Mouse (Mus musculus): ENCODE measurements at regions not wholly inside any gene's neighbourhood (a gene's known extent, or its start where the extent isn't known, plus 50 kb on each side); places are given as distances from the start of the nearest gene placed in this dataset.

- TF ChIP-seq CTCF (IDR thresholded peaks at IDR 0.05; ENCODE audit: low read depth), result no peak
- no peak for TF ChIP-seq EP300 (IDR thresholded peaks at IDR 0.05; ENCODE audit: low read depth)
- Histone ChIP-seq H3K9ac (replicated peaks) (no peak overlapping the region), H3K4me2 (ENCODE audit: low read depth, low read length) (no peak overlapping the region), H3K27me3 (ENCODE audit: insufficient read depth, low read length) (no peaks in the 10 kb centered on the region), H3K9me3 (ENCODE audit: low read length) (no peaks in the 10 kb centered on the region), H3K4me3 (ENCODE audit: low read depth, low read length) (no peak overlapping the region), H3K27ac (ENCODE audit: low read depth) (no peak overlapping the region), H3K4me1 (ENCODE audit: insufficient read depth) (no peaks in the 10 kb centered on the region), H3K36me3 (replicated peaks; ENCODE audit: insufficient read depth, low read length) (no peaks in the 10 kb centered on the region)
- ATAC-seq (no peak), DNase-seq (no peak)
- 44% methylated on average over 6 of the region's 6 CpGs for WGBS (ENCODE audit: insufficient replicate concordance)
These were observed 252.5 kb downstream of the Slc4a3 start for GRCm38 (mm10) chr1:75798375-75799099.

GRCm38 (mm10) chr1:75804473-75804872 is 258.4 kb downstream of the Slc4a3 start:
- ATAC-seq (no peak), DNase-seq (no peak)
- TF ChIP-seq CTCF (IDR thresholded peaks at IDR 0.05; ENCODE audit: low read depth), result no peak
- no peak for TF ChIP-seq EP300 (IDR thresholded peaks at IDR 0.05; ENCODE audit: low read depth)
- no peak overlapping the region for H3K27ac ChIP-seq (ENCODE audit: low read depth)
- H3K9ac ChIP-seq (replicated peaks), result no peak overlapping the region
- no peaks in the 10 kb centered on the region for H3K9me3 ChIP-seq (ENCODE audit: low read length)
- H3K36me3 ChIP-seq (replicated peaks; ENCODE audit: insufficient read depth, low read length), result no peaks in the 10 kb centered on the region
- no peaks in the 10 kb centered on the region for H3K27me3 ChIP-seq (ENCODE audit: insufficient read depth, low read length)
- H3K4me2 ChIP-seq (ENCODE audit: low read depth, low read length), result no peak overlapping the region
- no peak overlapping the region for H3K4me3 ChIP-seq (ENCODE audit: low read depth, low read length)
- no peaks in the 10 kb centered on the region for H3K4me1 ChIP-seq (ENCODE audit: insufficient read depth)
- WGBS (ENCODE audit: insufficient replicate concordance), result 43% methylated on average over 2 of the region's 2 CpGs

DNA sequence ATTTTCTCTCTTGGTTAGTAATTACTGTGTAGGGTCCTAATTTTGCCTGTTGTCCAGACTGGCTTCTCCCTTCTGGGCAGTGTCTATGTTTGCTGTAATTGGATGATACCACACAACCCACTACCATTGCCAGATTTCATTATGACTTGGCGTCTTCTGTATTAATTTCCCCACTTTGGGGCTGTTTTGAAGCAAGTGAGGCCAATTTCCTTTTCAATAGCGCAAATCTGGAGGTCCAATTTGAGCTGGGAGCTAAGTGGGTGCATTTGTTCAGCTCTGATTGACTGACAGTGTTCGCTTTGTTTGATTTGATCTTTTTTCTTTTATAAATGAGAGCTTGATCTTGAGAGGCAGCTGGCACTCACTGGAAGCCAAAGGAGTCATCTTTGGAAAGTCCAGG is 266.4 kb downstream of the Slc4a3 start:
- no peak for ATAC-seq
- H3K27ac ChIP-seq (ENCODE audit: low read depth), result no peak overlapping the region
- no peak overlapping the region for H3K4me2 ChIP-seq (ENCODE audit: low read depth, low read length)
- no peaks in the 10 kb centered on the region for H3K4me1 ChIP-seq (ENCODE audit: insufficient read depth)
- H3K27me3 ChIP-seq (ENCODE audit: insufficient read depth, low read length), result no peaks in the 10 kb centered on the region
- TF ChIP-seq EP300 (IDR thresholded peaks at IDR 0.05; ENCODE audit: low read depth) (no peak), CTCF (IDR thresholded peaks at IDR 0.05; ENCODE audit: low read depth) (no peak)
- H3K4me3 ChIP-seq (ENCODE audit: low read depth, low read length), result no peak overlapping the region
- H3K9me3 ChIP-seq (ENCODE audit: low read length), result no peaks in the 10 kb centered on the region
- no peak for DNase-seq
- no peak overlapping the region for H3K9ac ChIP-seq (replicated peaks)
- H3K36me3 ChIP-seq (replicated peaks; ENCODE audit: insufficient read depth, low read length), result no peaks in the 10 kb centered on the region
- 56% methylated on average over 3 of the region's 3 CpGs for WGBS (ENCODE audit: insufficient replicate concordance)

DNA sequence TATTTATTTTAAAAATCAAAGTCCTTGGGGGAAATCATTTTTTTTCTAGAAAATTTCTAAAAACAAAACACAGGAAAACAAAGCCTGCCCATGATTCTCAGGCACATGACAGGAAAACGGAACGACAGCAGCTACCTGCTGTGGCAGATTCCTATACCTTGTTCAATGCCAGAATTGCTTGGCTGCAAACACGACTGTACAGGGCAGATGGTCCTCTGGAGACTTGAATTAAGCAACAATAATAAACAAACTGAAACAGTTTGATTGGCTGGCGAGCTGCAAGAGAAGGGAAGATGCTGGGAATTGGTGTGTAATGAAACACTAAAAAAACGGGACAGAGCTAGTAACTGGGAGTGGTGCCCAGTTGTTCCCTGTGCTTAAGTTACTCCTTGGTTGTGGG is 280.1 kb downstream of the Slc4a3 start:
- WGBS (ENCODE audit: insufficient replicate concordance), result 61% methylated on average over 5 of the region's 5 CpGs
- TF ChIP-seq CTCF (IDR thresholded peaks at IDR 0.05; ENCODE audit: low read depth) (no peak), EP300 (IDR thresholded peaks at IDR 0.05; ENCODE audit: low read depth) (no peak)

DNA sequence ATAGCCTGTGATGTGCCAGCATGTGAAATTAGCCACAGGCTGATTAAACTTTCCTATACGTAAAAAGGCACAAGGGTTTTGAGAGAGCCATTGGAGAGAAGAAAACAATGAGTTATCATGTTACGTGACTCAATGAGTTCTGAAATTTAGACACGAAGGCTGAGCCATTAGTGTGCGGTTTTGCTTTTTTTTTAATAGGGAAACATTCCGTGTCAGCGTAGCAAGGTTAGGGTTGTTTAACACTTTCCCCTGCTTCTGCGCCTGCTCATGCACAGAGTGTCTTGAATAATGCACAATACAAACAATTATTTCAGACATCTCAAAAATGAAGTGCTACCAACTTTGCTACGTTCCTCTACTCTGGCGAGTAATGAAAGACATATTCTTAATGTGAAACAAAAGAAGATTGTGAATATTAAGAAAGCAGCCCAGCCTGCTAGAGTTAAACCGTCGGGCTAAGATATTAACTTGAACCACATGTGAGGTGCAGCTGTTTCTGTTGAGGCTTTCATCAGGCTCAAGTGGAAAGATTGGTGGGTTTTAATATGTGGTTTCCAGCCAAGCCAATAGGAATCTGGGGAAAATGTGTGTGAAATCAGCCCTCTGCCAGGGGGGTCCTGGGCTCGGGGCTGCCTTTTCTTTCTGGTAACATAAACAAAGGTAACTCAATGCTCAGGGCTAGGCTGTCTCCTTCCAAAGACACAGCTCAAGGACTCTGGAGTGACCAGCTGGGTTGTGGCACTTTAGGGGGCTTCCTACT is 287.2 kb downstream of the Slc4a3 start:
- no peaks in the 10 kb centered on the region for H3K36me3 ChIP-seq (replicated peaks; ENCODE audit: insufficient read depth, low read length)

More for the DNA sequence above, 280.1 kb downstream of the Slc4a3 start:
- no peaks in the 10 kb centered on the region for H3K9me3 ChIP-seq (ENCODE audit: low read length)
- no peaks in the 10 kb centered on the region for H3K27me3 ChIP-seq (ENCODE audit: insufficient read depth, low read length)
- no peak overlapping the region for H3K4me3 ChIP-seq (ENCODE audit: low read depth, low read length)
- H3K27ac ChIP-seq (ENCODE audit: low read depth), result no peak overlapping the region
- ATAC-seq, result no peak
- no peak overlapping the region for H3K9ac ChIP-seq (replicated peaks)
- no peak overlapping the region for H3K4me2 ChIP-seq (ENCODE audit: low read depth, low read length)
- no peaks in the 10 kb centered on the region for H3K36me3 ChIP-seq (replicated peaks; ENCODE audit: insufficient read depth, low read length)
- no peak for DNase-seq
- no peaks in the 10 kb centered on the region for H3K4me1 ChIP-seq (ENCODE audit: insufficient read depth)

DNA sequence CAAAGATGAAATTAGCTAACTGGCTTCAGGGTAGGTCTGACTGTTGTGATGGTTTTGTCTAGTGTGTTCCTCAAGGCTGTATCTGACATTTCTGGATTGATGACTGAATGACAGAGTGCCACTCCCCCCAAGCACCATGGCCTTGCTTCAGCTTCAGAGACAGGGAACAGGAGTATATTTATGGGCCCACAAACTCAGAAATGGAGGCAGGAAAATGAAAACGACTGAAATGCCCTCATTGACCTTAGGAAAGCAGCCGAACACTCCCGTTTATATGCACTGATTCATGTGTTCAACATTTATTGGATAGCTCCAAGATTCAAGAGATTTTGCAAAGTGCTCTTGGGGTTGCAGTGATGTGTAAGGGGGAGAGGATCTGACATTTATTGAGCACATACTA is 288.3 kb downstream of the Slc4a3 start:
- TF ChIP-seq CTCF (IDR thresholded peaks at IDR 0.05; ENCODE audit: low read depth) (no peak), EP300 (IDR thresholded peaks at IDR 0.05; ENCODE audit: low read depth) (no peak)
- 67% methylated on average over 3 of the region's 3 CpGs for WGBS (ENCODE audit: insufficient replicate concordance)

More for the DNA sequence above, 287.2 kb downstream of the Slc4a3 start:
- H3K27me3 ChIP-seq (ENCODE audit: insufficient read depth, low read length), result no peaks in the 10 kb centered on the region
- TF ChIP-seq CTCF (IDR thresholded peaks at IDR 0.05; ENCODE audit: low read depth) (no peak), EP300 (IDR thresholded peaks at IDR 0.05; ENCODE audit: low read depth) (no peak)
- no peak overlapping the region for H3K4me2 ChIP-seq (ENCODE audit: low read depth, low read length)
- H3K9me3 ChIP-seq (ENCODE audit: low read length), result no peaks in the 10 kb centered on the region
- H3K4me3 ChIP-seq (ENCODE audit: low read depth, low read length), result no peak overlapping the region
- no peak for ATAC-seq
- H3K9ac ChIP-seq (replicated peaks), result no peak overlapping the region
- H3K27ac ChIP-seq (ENCODE audit: low read depth), result no peak overlapping the region
- DNase-seq, result no peak
- no peaks in the 10 kb centered on the region for H3K4me1 ChIP-seq (ENCODE audit: insufficient read depth)
- WGBS (ENCODE audit: insufficient replicate concordance), result 75% methylated on average over 12 of the region's 12 CpGs

More for the DNA sequence above, 288.3 kb downstream of the Slc4a3 start:
- Histone ChIP-seq H3K27ac (ENCODE audit: low read depth) (no peak overlapping the region), H3K4me2 (ENCODE audit: low read depth, low read length) (no peak overlapping the region), H3K4me1 (ENCODE audit: insufficient read depth) (no peaks in the 10 kb centered on the region), H3K9me3 (ENCODE audit: low read length) (no peaks in the 10 kb centered on the region), H3K27me3 (ENCODE audit: insufficient read depth, low read length) (no peaks in the 10 kb centered on the region), H3K9ac (replicated peaks) (no peak overlapping the region), H3K4me3 (ENCODE audit: low read depth, low read length) (no peak overlapping the region), H3K36me3 (replicated peaks; ENCODE audit: insufficient read depth, low read length) (no peaks in the 10 kb centered on the region)
- no peak for ATAC-seq
- DNase-seq, result no peak

Data from liver, postnatal 0 days (tissue).